Mouse (Mus musculus) gastrocnemius, postnatal 25 days (tissue): ENCODE measurements around the gene Mettl9. TPM values are rescaled to one million over a fixed set of nuclear protein-coding genes. Genes with fewer than 3 reads are reported as not detected.
A peak's percentile ranks its signal among the peaks of the same experiment; 100 is the strongest.
"Not testable (repeated sequence)": the region's sequence is repeated elsewhere in the genome, so short reads cannot be mapped to it uniquely, and the experiment has no call there.

Experiments
- DNase-seq: peaks from one replicate; pipeline ENCODE4 v3.0.0; 2022
- long read RNA-seq, 2 experiments: library from polyadenylated mRNA; stranded (forward); transcript quantifications; one replicate each; pipeline ENCODE4 v2.0.0; 2021
- total RNA-seq, 2 experiments: library from RNA; stranded (reverse); gene quantifications; 1 replicate in 1 of 2; 2 replicates in 1 of 2; pipeline ENCODE4 v1.2.3; 2021

Mettl9 gene
- 10 to 100 TPM; 20.1 to 21.4 TPM for total RNA-seq
- long read RNA-seq, experiment 1, transcript Mettl9-201 (5 exons, 1,823 nt), result major isoform, 21 of 26 reads
- long read RNA-seq, experiment 1, partial matches to known transcripts, result 0 of 26 reads
- long read RNA-seq, experiment 1, other reads (novel, unspliced or antisense), result 5 of 26 reads
- long read RNA-seq, experiment 2, transcript Mettl9-201 (5 exons, 1,823 nt), result major isoform, 28 of 40 reads
- long read RNA-seq, experiment 2, partial matches to known transcripts, result 0 of 40 reads
- long read RNA-seq, experiment 2, other reads (novel, unspliced or antisense), result 12 of 40 reads

DNA sequence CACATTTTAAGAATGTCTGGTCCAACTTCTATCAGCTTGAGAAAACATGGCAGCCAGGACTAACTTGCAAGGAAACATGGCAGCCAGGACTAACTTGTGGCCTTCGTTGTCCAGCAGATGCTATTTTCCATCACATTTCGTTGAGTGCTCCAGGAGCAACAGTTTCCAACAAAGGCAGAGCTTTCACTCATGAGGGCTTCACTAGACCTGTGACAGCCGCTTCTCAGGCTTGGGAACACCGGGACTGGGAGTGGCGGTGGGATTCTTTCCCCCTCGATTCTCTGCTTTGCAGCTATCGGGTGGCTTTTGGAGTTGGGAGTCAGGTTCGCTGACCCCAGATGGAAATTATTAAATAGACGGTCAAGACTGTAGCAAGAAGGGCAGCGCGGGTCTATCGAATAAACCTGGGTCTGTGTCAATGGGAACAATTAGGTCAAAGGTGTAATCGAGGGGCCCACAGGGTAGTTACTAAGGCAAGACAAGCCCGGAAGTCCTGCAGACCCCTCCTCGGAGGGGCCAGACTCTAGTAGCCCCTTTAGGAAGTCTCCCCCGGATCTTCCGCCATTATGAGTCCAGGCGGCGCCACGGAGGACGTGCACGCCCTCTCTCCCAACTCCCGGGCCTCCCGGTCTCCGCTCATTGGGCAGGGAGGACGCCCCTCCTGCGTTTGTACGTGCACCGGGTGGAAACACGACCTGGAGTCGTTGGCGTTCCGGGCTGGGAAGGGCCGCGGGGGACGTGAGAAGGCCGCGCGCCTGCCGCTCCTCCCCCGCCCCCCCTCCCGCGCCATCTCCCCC, at the start of gene Mettl9:
TSS of gene Mettl9 (plus strand) at position 590 of the 797 bp plus-strand sequence.
- DNase-seq, result peak; percentile 96

DNA sequence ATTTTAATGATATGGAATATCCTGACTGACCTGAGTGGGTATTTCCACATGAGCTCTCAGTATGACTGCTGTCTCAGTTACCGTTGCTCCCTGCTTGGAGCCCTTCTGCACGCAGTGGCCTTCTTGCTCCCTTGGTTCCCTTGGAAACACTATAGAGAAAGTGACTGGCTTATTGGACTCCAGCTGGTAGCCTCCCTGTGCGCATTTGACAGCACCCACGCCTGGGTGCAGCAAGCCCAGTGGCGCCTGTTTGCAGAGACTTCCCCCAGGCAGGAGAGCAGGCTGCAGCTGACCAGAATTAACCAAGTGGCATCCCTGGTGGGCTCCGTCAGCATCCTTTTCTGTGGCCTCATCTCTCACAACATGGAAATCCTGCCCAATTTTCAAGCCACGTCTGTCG, 43.1 kb upstream of the Mettl9 start:
- DNase-seq, result no peak

- no peak for DNase-seq
Measured at GRCm38 (mm10) chr7:120999021-120999530, 35.2 kb upstream of the Mettl9 start.

- no peak for DNase-seq
Measured at GRCm38 (mm10) chr7:121000065-121000822, 34.0 kb upstream of the Mettl9 start.

- no peak for DNase-seq
Measured at GRCm38 (mm10) chr7:121001879-121002278, 32.4 kb upstream of the Mettl9 start.

DNA sequence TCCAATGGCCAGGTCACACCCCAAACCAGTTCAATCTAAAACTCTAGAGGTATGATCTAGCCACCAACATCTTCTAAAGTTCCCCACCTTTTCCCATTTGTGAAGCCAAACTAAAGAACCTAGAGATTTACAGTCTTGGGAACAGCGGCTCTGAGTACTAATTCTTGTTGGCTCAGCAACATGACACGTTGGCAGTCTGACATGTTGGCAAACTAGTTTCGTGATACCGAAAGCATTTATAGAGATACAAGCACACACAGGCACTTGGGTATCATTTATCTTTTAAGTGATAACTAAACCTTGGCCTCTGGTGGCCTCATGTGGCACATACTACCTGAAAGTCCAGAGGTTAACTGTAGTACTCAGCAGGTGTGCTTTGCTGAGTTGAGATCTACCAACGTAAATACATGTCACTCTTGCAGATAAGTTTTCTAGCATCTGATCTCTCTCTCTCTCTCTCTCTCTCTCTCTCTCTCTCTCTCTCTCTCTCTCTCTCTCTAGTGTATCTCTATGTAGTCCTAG, 31.8 kb upstream of the Mettl9 start:
- DNase-seq, result no peak

DNA sequence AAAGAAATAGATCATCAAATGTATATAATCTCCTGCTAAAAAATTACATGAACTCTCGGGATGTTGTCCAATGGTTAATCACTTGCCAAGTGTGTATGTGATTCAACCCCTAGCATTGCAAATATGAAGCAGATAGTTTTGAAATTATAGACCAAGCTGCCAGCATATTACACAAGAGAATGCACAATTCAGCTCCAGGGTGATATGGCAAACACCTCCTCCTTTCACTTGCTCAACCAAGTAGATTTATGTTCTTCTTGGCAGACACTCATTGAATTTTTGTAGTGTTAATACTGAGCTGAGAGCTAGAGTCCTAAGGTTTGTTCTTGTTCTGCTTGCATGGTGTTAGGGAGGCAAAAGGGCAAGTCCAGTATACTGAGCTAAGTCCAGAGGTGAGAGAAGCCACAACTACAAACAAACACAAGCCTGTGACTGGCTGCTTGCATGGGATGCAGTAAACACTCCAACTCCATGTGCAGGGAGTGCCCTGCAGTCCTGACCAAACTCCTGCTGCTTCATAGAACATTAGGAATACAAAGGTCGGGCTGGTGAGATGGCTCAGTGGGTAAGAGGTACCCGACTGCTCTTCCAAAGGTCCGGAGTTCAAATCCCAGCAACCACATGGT, 30.3 kb upstream of the Mettl9 start:
- no peak for DNase-seq

GRCm38 (mm10) chr7:121011794-121012689, 22.2 kb upstream of the Mettl9 start:
- no peak for DNase-seq

- DNase-seq, result no peak
Measured at GRCm38 (mm10) chr7:121014486-121014885, 19.8 kb upstream of the Mettl9 start.

DNA sequence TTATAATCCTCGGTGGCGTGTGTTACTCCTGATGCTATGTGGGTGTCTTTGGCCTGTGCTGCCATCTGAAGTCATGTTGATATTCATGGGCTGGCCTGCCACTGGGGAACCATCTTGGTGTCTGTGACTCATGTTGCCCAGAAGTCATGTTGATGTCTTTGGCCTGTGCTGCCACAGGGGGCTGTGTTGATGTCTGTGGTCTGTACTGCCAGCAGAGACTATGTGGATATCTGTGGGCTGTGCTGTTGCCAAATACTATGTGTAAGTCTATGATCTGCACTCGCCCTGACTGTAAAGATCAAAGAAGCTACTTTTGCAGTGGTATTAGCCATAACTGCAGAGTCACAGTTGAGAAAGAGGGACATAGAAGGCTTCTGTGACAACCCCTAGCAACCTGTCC, 15.5 kb upstream of the Mettl9 start:
- no peak for DNase-seq

DNA sequence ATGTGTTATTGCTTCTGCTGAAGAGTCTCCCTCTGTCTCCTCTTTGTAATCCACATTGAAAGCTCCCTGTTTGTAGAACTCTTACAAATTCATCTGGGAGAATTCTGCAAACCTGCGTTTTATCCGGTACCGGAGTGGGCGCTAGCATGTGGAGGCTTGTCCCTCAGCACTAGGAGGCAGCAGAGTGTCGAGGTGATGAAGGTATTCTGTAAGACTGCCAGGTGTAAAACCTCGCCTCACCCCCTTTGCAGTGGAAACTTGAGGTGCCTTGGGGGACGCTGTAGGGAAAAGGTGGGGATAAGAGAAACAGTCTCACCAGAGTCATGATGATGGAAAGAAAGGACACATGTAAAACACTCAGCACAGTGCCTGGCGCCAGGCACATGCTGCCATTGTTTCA, 14.0 kb upstream of the Mettl9 start:
- no peak for DNase-seq

DNA sequence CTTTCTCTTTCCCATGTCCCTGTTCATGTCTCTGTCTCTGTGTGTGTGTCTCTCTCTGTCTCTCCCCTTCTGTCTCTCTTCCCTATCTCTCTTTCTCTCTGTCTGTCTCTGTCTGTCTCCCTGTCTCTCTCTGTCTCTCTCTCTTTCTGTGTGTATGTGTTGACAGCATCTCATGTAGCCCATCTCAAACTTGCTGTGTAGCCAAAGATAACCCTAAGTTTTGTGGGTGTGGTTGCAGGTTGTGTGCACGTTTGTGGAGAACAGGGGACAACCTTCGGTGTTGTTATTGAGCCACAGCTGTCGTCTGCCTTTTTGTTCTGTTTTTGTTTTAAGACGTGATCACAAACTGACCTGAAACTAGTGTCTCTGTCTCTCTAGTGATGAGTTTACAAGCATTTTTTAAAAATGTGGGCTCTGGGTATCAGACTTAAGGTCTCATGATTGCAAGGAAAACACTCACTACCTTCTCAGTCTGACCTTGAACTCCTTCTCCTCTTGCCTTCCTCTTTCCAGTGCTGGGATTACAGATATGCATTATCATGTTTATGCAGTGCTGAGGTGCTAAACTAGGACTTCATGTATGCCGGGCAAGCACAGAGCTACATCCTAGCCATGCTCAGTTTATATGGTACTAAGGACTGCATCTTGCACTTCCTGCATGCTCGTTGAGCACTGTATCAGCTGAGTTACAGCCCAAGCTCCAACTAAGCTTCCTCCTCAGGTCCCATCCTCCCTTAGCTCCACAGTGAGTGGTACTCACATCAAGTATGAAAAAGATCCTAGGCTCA, 8.8 kb upstream of the Mettl9 start:
- no peak for DNase-seq

- DNase-seq, result no peak
Measured at GRCm38 (mm10) chr7:121026300-121026699, 7.9 kb upstream of the Mettl9 start.

DNA sequence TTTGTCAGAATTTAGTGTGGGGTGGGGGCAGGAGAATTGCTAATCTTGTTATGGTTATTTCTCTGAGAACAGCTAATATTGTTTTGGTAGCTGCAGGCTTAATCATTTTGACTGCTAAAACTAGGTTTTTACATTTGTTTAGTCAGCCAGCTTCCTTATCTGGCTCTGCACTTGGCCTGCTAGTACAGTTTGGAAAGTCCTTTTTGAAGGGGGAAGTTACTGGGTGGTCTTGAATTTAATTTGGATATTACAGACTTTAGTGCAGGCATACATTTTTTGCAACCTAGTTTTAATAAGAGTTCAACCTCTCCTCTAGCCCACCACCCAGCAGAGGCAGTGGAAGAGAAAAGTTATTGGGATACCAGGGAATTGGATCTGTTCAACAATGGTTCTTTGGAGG, 4.3 kb upstream of the Mettl9 start:
- not testable (repeated sequence) for DNase-seq

DNA sequence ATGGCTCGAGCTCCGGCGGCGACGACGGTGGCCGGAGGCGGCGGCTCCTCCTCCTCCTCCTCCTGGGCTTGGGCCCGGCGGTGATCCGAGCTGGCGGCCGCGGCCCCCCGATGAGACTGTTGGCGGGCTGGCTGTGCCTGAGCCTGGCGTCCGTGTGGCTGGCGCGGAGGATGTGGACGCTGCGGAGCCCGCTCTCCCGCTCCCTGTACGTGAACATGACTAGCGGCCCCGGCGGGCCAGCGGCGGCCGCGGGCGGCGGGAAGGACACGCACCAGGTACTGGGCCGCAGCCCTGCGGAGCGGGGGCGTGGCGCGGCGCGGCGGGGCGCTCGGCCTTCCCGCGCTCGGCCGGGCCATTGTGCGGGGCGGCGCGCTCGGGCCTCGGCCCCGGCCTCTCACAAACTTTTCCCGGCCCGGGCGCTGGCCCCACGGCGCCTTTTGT, 476 bp downstream of the Mettl9 start:
- no peak for DNase-seq

- peak; percentile 14 for DNase-seq
Measured at GRCm38 (mm10) chr7:121035161-121035721, 996 bp downstream of the Mettl9 start.

GRCm38 (mm10) chr7:121040595-121040994, 6.3 kb downstream of the Mettl9 start:
- DNase-seq, result no peak

DNA sequence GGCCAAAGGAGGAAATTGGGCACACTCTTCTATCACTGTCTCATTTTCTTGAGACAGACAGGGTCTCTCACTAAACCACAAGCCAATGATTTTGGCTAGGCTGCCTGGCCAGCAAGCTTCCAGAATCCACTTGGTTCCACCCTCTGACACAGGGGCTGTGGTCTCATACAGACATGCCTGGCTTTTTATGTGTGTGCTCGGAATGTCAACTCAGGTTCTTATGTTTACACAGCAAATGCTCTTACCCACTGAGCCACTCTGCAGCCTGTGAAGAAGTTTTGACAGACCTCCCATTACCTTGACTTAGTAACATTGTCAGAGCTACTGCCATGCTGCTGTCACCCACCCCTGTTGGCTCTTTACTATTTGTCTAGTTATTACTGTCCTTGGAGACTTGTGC, 7.7 kb downstream of the Mettl9 start:
- no peak for DNase-seq

DNA sequence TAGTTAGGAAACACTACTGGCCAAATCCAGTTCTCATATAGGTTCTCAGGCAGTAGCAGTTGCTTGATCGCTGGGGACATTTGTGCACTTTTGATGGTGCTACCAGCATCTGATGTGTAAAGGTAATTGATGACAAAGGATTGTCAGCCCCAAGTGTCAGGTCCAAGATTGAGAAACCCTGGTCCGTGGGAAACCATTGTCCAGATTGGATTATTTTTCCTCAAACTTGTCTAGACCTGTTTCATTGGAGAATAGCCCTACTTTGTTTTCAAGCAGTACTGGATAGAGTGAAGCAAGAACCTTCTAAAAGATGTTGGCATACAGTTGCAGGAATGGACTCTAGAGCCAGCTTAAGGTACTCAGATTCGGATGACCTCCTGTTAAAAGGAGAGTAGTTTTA, 8.8 kb downstream of the Mettl9 start:
- DNase-seq, result no peak

- no peak for DNase-seq
Measured at GRCm38 (mm10) chr7:121043510-121043909, 9.3 kb downstream of the Mettl9 start.
